Mouse (Mus musculus) midbrain, embryonic 13.5 days (tissue): ENCODE results near the gene Saysd1. TPM values are rescaled to one million over a fixed set of nuclear protein-coding genes. Genes with fewer than 3 reads are reported as not detected.

Experiments used
- polyA plus RNA-seq: library from polyadenylated mRNA; unstranded; fragments of >200 nt; fragmentation: Nextera tagmentation; extraction: Ambion mirVana; gene quantifications from 2 replicates; pipeline ENCODE4 v1.2.1, GENCODE M21; 2015

Gene Saysd1
- polyA plus RNA-seq, 1 experiment from 2014 or later: 15.1 TPM

Other genes with a start within 250 kb of the Saysd1 start
- 367 and 370 TPM in 2 replicates for gene Gng2, start 160.9 kb downstream of the Saysd1 start, polyA plus RNA-seq
- 2.0 and 2.7 TPM in 2 replicates for gene Kcnk5, start 43.3 kb upstream of the Saysd1 start, polyA plus RNA-seq
- gene Kcnk16, start 130.7 kb upstream of the Saysd1 start, polyA plus RNA-seq: 0.07 TPM in 1 of 2 replicates, not detected in the other
- gene Nudt13, start 156.2 kb upstream of the Saysd1 start, polyA plus RNA-seq: 12.7 and 14.6 TPM in 2 replicates
- gene Ecd, start 209.6 kb upstream of the Saysd1 start, polyA plus RNA-seq: 56.9 and 57.1 TPM in 2 replicates
- gene Fam149b, start 209.6 kb upstream of the Saysd1 start, polyA plus RNA-seq: 45.3 and 47.1 TPM in 2 replicates